Mouse (Mus musculus): Measurements from ENCODE around the gene Trmu.

DNA sequence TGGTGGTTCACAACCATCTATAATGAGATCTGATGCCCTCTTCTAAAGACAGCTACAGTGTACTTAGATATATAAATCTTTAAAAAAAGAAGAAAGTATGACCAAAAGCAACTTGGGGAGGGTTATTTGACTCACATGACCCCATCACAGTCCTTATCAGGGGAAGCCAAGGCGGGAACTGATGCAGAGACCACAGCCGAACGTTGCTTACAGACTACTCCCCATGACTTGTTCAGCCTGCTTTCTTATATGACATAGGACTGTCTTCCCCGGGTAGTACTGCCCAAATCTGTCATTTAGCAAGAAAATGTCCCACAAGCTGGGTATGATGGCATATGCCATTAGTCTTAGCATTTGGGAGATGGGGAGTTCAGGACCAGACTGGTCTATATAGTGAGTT is 10.1 kb downstream of the Trmu start:
- TF ChIP-seq POLR2A (IDR thresholded peaks at IDR 0.05; ENCODE audit: extremely low read depth, insufficient read depth, low read length) (no peak), CTCF (IDR thresholded peaks at IDR 0.05; ENCODE audit: low read depth, low read length) (no peak)

Measured in liver, adult 2 months (tissue).